Mouse (Mus musculus): Measurements from ENCODE around the gene Mrpl53. TPM values are rescaled to one million over a fixed set of nuclear protein-coding genes. Genes with fewer than 3 reads are reported as not detected.

The Mrpl53 gene
- polyA plus RNA-seq, 1 experiment from 2014 or later: 113 TPM

GRCm38 (mm10) chr6:83118369-83118768, 9.5 kb downstream of the Mrpl53 start:
- 87% methylated on average over 11 of the region's 11 CpGs for WGBS
- no peak overlapping the region for H3K27ac ChIP-seq (ENCODE audit: low read length)
- peaks cover 15% of the 10 kb centered on the region for H3K36me3 ChIP-seq (ENCODE audit: control insufficient read depth, insufficient read depth, low read length)
- H3K4me1 ChIP-seq (ENCODE audit: control insufficient read depth, insufficient read depth, low read length): peaks cover 42% of the 10 kb centered on the region
- no peaks in the 10 kb centered on the region for H3K27me3 ChIP-seq (ENCODE audit: control insufficient read depth, insufficient read depth, low read depth, low read length)
- H3K4me3 ChIP-seq (ENCODE audit: low read depth, low read length): no peak overlapping the region
- no peak overlapping the region for H3K9ac ChIP-seq (ENCODE audit: low read depth, low read length)
- no peak for ATAC-seq
- no peak overlapping the region for H3K4me2 ChIP-seq (ENCODE audit: low read length)
- no peaks in the 10 kb centered on the region for H3K9me3 ChIP-seq (replicated peaks; ENCODE audit: control insufficient read depth, low read length, poor library complexity, severe bottlenecking)

GRCm38 (mm10) chr6:83118825-83119733, 10.2 kb downstream of the Mrpl53 start:
- no peak overlapping the region for H3K4me3 ChIP-seq (ENCODE audit: low read depth, low read length)

GRCm38 (mm10) chr6:83119734-83120051, 10.9 kb downstream of the Mrpl53 start:
- no peak for ATAC-seq
- H3K27ac ChIP-seq (ENCODE audit: low read length): no peak overlapping the region
- peak overlapping the region; percentile 84 for H3K4me2 ChIP-seq (ENCODE audit: low read length)
- peak overlapping the region; percentile 7; the same call in 1 of the 2 replicates for H3K9ac ChIP-seq (ENCODE audit: low read depth, low read length)
- H3K4me1 ChIP-seq (ENCODE audit: control insufficient read depth, insufficient read depth, low read length): peaks cover 47% of the 10 kb centered on the region
- WGBS: 53% methylated on average over 7 of the region's 7 CpGs
- H3K27me3 ChIP-seq (ENCODE audit: control insufficient read depth, insufficient read depth, low read depth, low read length): no peaks in the 10 kb centered on the region
- H3K36me3 ChIP-seq (ENCODE audit: control insufficient read depth, insufficient read depth, low read length): peaks cover 15% of the 10 kb centered on the region
- no peaks in the 10 kb centered on the region for H3K9me3 ChIP-seq (replicated peaks; ENCODE audit: control insufficient read depth, low read length, poor library complexity, severe bottlenecking)
- peak overlapping the region; percentile 70; the same call in 1 of the 2 replicates for H3K4me3 ChIP-seq (ENCODE audit: low read depth, low read length)

More at GRCm38 (mm10) chr6:83118825-83119733, 10.2 kb downstream of the Mrpl53 start:
- H3K4me2 ChIP-seq (ENCODE audit: low read length): peak overlapping the region; percentile 84; the same call in 1 of the 2 replicates
- peaks cover 15% of the 10 kb centered on the region for H3K36me3 ChIP-seq (ENCODE audit: control insufficient read depth, insufficient read depth, low read length)
- no peaks in the 10 kb centered on the region for H3K27me3 ChIP-seq (ENCODE audit: control insufficient read depth, insufficient read depth, low read depth, low read length)
- no peak overlapping the region for H3K27ac ChIP-seq (ENCODE audit: low read length)
- peak overlapping the region; percentile 7; the same call in 1 of the 2 replicates for H3K9ac ChIP-seq (ENCODE audit: low read depth, low read length)
- no peak for ATAC-seq
- WGBS: 84% methylated on average over 14 of the region's 14 CpGs
- H3K4me1 ChIP-seq (ENCODE audit: control insufficient read depth, insufficient read depth, low read length): peaks cover 45% of the 10 kb centered on the region
- H3K9me3 ChIP-seq (replicated peaks; ENCODE audit: control insufficient read depth, low read length, poor library complexity, severe bottlenecking): no peaks in the 10 kb centered on the region

- WGBS: under 1% methylated on average over 38 of the region's 38 CpGs
- Histone ChIP-seq H3K27me3 (ENCODE audit: control insufficient read depth, insufficient read depth, low read depth, low read length) (no peaks in the 10 kb centered on the region), H3K4me2 (ENCODE audit: low read length) (peak within 1 kb of the TSS; percentile 98), H3K4me3 (ENCODE audit: low read depth, low read length) (peak within 1 kb of the TSS; percentile 70), H3K9ac (ENCODE audit: low read depth, low read length) (peak within 1 kb of the TSS; percentile 80), H3K4me1 (ENCODE audit: control insufficient read depth, insufficient read depth, low read length) (peaks cover 42% of the 10 kb centered on the region), H3K9me3 (replicated peaks; ENCODE audit: control insufficient read depth, low read length, poor library complexity, severe bottlenecking) (no peaks in the 10 kb centered on the region), H3K36me3 (ENCODE audit: control insufficient read depth, insufficient read depth, low read length) (peaks cover 15% of the 10 kb centered on the region), H3K27ac (ENCODE audit: low read length) (peak within 1 kb of the TSS; percentile 94)
- ATAC-seq: peak; percentile 95
Measured at GRCm38 (mm10) chr6:83120930-83121862, 12.4 kb downstream of the Mrpl53 start, which contains the start of gene Wbp1. Wbp1 (minus strand) TSS chr6:83121559.

- ATAC-seq: no peak; the same call in 1 of the 2 replicates
- Histone ChIP-seq H3K4me3 (ENCODE audit: low read depth, low read length) (peak overlapping the region; percentile 70), H3K4me1 (ENCODE audit: control insufficient read depth, insufficient read depth, low read length) (peaks cover 34% of the 10 kb centered on the region), H3K4me2 (ENCODE audit: low read length) (peak overlapping the region; percentile 98), H3K9ac (ENCODE audit: low read depth, low read length) (peak overlapping the region; percentile 80), H3K36me3 (ENCODE audit: control insufficient read depth, insufficient read depth, low read length) (peaks cover 14% of the 10 kb centered on the region), H3K27me3 (ENCODE audit: control insufficient read depth, insufficient read depth, low read depth, low read length) (no peaks in the 10 kb centered on the region), H3K9me3 (replicated peaks; ENCODE audit: control insufficient read depth, low read length, poor library complexity, severe bottlenecking) (no peaks in the 10 kb centered on the region), H3K27ac (ENCODE audit: low read length) (peak overlapping the region; percentile 94)
- 1% methylated on average over 40 of the region's 52 CpGs for WGBS
Measured at GRCm38 (mm10) chr6:83121863-83122710, 13.2 kb downstream of the Mrpl53 start.

- ATAC-seq: no peak
- peak overlapping the region; percentile 23; the same call in 1 of the 2 replicates for H3K27ac ChIP-seq (ENCODE audit: low read length)
Measured at GRCm38 (mm10) chr6:83122961-83123360, 14.1 kb downstream of the Mrpl53 start.

GRCm38 (mm10) chr6:83124851-83125312, 16.0 kb downstream of the Mrpl53 start:
- peak overlapping the region; percentile 38; the same call in 1 of the 2 replicates for H3K27ac ChIP-seq (ENCODE audit: low read length)
- H3K4me1 ChIP-seq (ENCODE audit: control insufficient read depth, insufficient read depth, low read length): peaks cover 28% of the 10 kb centered on the region
- peak overlapping the region; percentile 88 for H3K4me2 ChIP-seq (ENCODE audit: low read length)
- H3K27me3 ChIP-seq (ENCODE audit: control insufficient read depth, insufficient read depth, low read depth, low read length): no peaks in the 10 kb centered on the region
- peak overlapping the region; percentile 69 for H3K9ac ChIP-seq (ENCODE audit: low read depth, low read length)
- ATAC-seq: peak; percentile 4; the same call in 1 of the 2 replicates
- under 1% methylated on average over 30 of the region's 30 CpGs for WGBS
- H3K4me3 ChIP-seq (ENCODE audit: low read depth, low read length): peak overlapping the region; percentile 74
- no peaks in the 10 kb centered on the region for H3K9me3 ChIP-seq (replicated peaks; ENCODE audit: control insufficient read depth, low read length, poor library complexity, severe bottlenecking)
- no peaks in the 10 kb centered on the region for H3K36me3 ChIP-seq (ENCODE audit: control insufficient read depth, insufficient read depth, low read length)

More at GRCm38 (mm10) chr6:83122961-83123360, 14.1 kb downstream of the Mrpl53 start:
- 81% methylated on average over 5 of the region's 5 CpGs for WGBS
- Histone ChIP-seq H3K4me1 (ENCODE audit: control insufficient read depth, insufficient read depth, low read length) (peaks cover 34% of the 10 kb centered on the region), H3K36me3 (ENCODE audit: control insufficient read depth, insufficient read depth, low read length) (peaks cover 9% of the 10 kb centered on the region; the same call in 1 of the 2 replicates), H3K9me3 (replicated peaks; ENCODE audit: control insufficient read depth, low read length, poor library complexity, severe bottlenecking) (no peaks in the 10 kb centered on the region), H3K4me2 (ENCODE audit: low read length) (0 out of 2 replicates have a peak overlapping the region, but pooled peaks have one; percentile 98), H3K27me3 (ENCODE audit: control insufficient read depth, insufficient read depth, low read depth, low read length) (no peaks in the 10 kb centered on the region), H3K4me3 (ENCODE audit: low read depth, low read length) (no peak overlapping the region), H3K9ac (ENCODE audit: low read depth, low read length) (no peak overlapping the region)

- peak within 1 kb of the TSS; percentile 69 for H3K9ac ChIP-seq (ENCODE audit: low read depth, low read length)
- no peak for ATAC-seq
- H3K27me3 ChIP-seq (ENCODE audit: control insufficient read depth, insufficient read depth, low read depth, low read length): no peaks in the 10 kb centered on the region
- H3K4me2 ChIP-seq (ENCODE audit: low read length): peak within 1 kb of the TSS; percentile 88
- H3K27ac ChIP-seq (ENCODE audit: low read length): peak within 1 kb of the TSS; percentile 38; the same call in 1 of the 2 replicates
- no peaks in the 10 kb centered on the region for H3K9me3 ChIP-seq (replicated peaks; ENCODE audit: control insufficient read depth, low read length, poor library complexity, severe bottlenecking)
- no peaks in the 10 kb centered on the region for H3K36me3 ChIP-seq (ENCODE audit: control insufficient read depth, insufficient read depth, low read length)
- H3K4me3 ChIP-seq (ENCODE audit: low read depth, low read length): peak within 1 kb of the TSS; percentile 74
- peaks cover 23% of the 10 kb centered on the region for H3K4me1 ChIP-seq (ENCODE audit: control insufficient read depth, insufficient read depth, low read length)
- 28% methylated on average over 5 of the region's 5 CpGs for WGBS
Measured at GRCm38 (mm10) chr6:83125331-83125730, 16.5 kb downstream of the Mrpl53 start, which contains the start of gene Ino80b. Ino80b (minus strand) TSS chr6:83125431.

Measured in midbrain, embryonic 16.5 days (tissue).